Mouse (Mus musculus) forebrain, embryonic 11.5 days (tissue): ENCODE measurements around the gene Srsf10. TPM values are rescaled to one million over a fixed set of nuclear protein-coding genes. Genes with fewer than 3 reads are reported as not detected.

ENCODE experiments used
- ATAC-seq: fragments of 200-750 bp; cut with Nextera tagmentation; replicated peaks from 2 replicates; pipeline ENCODE4 v1.8.0; 2017; ENCODE audit warnings: moderate TSS enrichment; ENCODE audit not compliant: low FRiP score
- DNase-seq: peaks from one replicate; pipeline ENCODE4 v3.0.0-alpha.2; 2017; ENCODE audit warnings: low spot score
- H3K27ac ChIP-seq: fragments of 300-500 bp; sonication (generic); 2 replicates; pipeline ENCODE4 v1.5.1; 2014; ENCODE audit warnings: low read depth, low read length
- H3K27me3 ChIP-seq: fragments of 300-500 bp; sonication (generic); 2 replicates; pipeline ENCODE4 v1.6.1; 2014; ENCODE audit warnings: mild to moderate bottlenecking, low read length, mixed read lengths; ENCODE audit not compliant: control insufficient read depth, insufficient read depth
- H3K36me3 ChIP-seq: fragments of 300-500 bp; sonication (generic); 2 replicates; pipeline ENCODE4 v1.6.1; 2014; ENCODE audit warnings: mild to moderate bottlenecking, low read length, moderate library complexity, mixed read lengths; ENCODE audit not compliant: control insufficient read depth, insufficient read depth
- H3K4me1 ChIP-seq: fragments of 300-500 bp; sonication (generic); replicated peaks from 2 replicates; pipeline ENCODE4 v1.6.1; 2014; ENCODE audit warnings: low read length, mixed read lengths; ENCODE audit not compliant: control insufficient read depth, insufficient read depth
- H3K4me2 ChIP-seq: fragments of 300-500 bp; sonication (generic); 2 replicates; pipeline ENCODE4 v1.6.1; 2014; ENCODE audit warnings: low read depth, mild to moderate bottlenecking, low read length, moderate library complexity, mixed read lengths; ENCODE audit not compliant: severe bottlenecking
- H3K4me3 ChIP-seq: fragments of 300-500 bp; sonication (generic); 2 replicates; pipeline ENCODE4 v1.5.1; 2014; ENCODE audit warnings: low read depth, low read length
- H3K9ac ChIP-seq: fragments of 300-500 bp; sonication (generic); 2 replicates; pipeline ENCODE4 v1.6.1; 2014; ENCODE audit warnings: low read length
- H3K9me3 ChIP-seq: fragments of 300-500 bp; sonication (generic); 2 replicates; pipeline ENCODE4 v1.6.1; 2016; ENCODE audit warnings: low read length, mixed read lengths; ENCODE audit not compliant: control insufficient read depth
- WGBS: fragments of 180-500 bp; shearing (Covaris S2); extraction: QIAGEN DNeasy Blood & Tissue Kit; methylation state at CpG from one replicate; pipeline ENCODE4 v1.1.7; 2014; 5-methylcytosine and 5-hydroxymethylcytosine counted together
- polyA plus RNA-seq: library from polyadenylated mRNA; unstranded; fragments of >200 nt; fragmentation: Nextera tagmentation; extraction: Ambion mirVana; gene quantifications from 2 replicates; pipeline ENCODE4 v1.2.1, GENCODE M21; 2014

Srsf10 gene
- polyA plus RNA-seq = 392 and 452 TPM in 2 replicates

GRCm38 (mm10) chr4:135855536-135856222, at the start of gene Srsf10:
Gene Srsf10, plus strand, starts transcription at chr4:135855747.
- WGBS = under 1% methylated on average over 50 of the region's 67 CpGs
- Histone ChIP-seq H3K9ac (peak within 1 kb of the TSS; percentile 99), H3K9me3 (no peaks in the 10 kb centered on the region), H3K27me3 (no peaks in the 10 kb centered on the region), H3K4me2 (peak within 1 kb of the TSS; percentile 89), H3K27ac (peak within 1 kb of the TSS; percentile 97), H3K4me1 (peaks cover 11% of the 10 kb centered on the region), H3K36me3 (no peaks in the 10 kb centered on the region; the same call in 1 of the 2 replicates), H3K4me3 (peak within 1 kb of the TSS; percentile 71)
- DNase-seq (peak; percentile 100), ATAC-seq (peak; percentile 96)

- WGBS = 84% methylated on average over 7 of the region's 7 CpGs
- DNase-seq (no peak), ATAC-seq (no peak)
- Histone ChIP-seq H3K4me2 (no peak overlapping the region), H3K9me3 (no peaks in the 10 kb centered on the region; the same call in 1 of the 2 replicates), H3K4me3 (no peak overlapping the region), H3K9ac (no peak overlapping the region), H3K4me1 (no peaks in the 10 kb centered on the region), H3K36me3 (no peaks in the 10 kb centered on the region), H3K27me3 (no peaks in the 10 kb centered on the region), H3K27ac (no peak overlapping the region)
Observed at GRCm38 (mm10) chr4:135814896-135815295, 40.7 kb upstream of the Srsf10 start.

- WGBS = 42% methylated on average over 12 of the region's 12 CpGs
Observed at GRCm38 (mm10) chr4:135816905-135817622, 38.5 kb upstream of the Srsf10 start.

GRCm38 (mm10) chr4:135818366-135818765, 37.2 kb upstream of the Srsf10 start:
- H3K27ac ChIP-seq = no peak overlapping the region
- no peak overlapping the region for H3K4me3 ChIP-seq
- no peak overlapping the region for H3K4me2 ChIP-seq
- H3K4me1 ChIP-seq = no peaks in the 10 kb centered on the region
- DNase-seq (no peak), ATAC-seq (no peak)
- no peaks in the 10 kb centered on the region; the same call in 1 of the 2 replicates for H3K9me3 ChIP-seq
- H3K9ac ChIP-seq = no peak overlapping the region
- no peaks in the 10 kb centered on the region for H3K27me3 ChIP-seq
- 84% methylated on average over 3 of the region's 3 CpGs for WGBS
- no peaks in the 10 kb centered on the region for H3K36me3 ChIP-seq

More at GRCm38 (mm10) chr4:135816905-135817622, 38.5 kb upstream of the Srsf10 start:
- H3K27me3 ChIP-seq = no peaks in the 10 kb centered on the region
- no peak for ATAC-seq
- no peaks in the 10 kb centered on the region; the same call in 1 of the 2 replicates for H3K9me3 ChIP-seq
- H3K4me1 ChIP-seq = no peaks in the 10 kb centered on the region
- no peak overlapping the region for H3K27ac ChIP-seq
- no peak overlapping the region for H3K4me2 ChIP-seq
- H3K36me3 ChIP-seq = no peaks in the 10 kb centered on the region
- no peak overlapping the region for H3K9ac ChIP-seq
- DNase-seq = peak; percentile 78
- no peak overlapping the region for H3K4me3 ChIP-seq

- Histone ChIP-seq H3K27me3 (no peaks in the 10 kb centered on the region), H3K27ac (no peak overlapping the region), H3K4me3 (no peak overlapping the region), H3K36me3 (no peaks in the 10 kb centered on the region), H3K4me2 (no peak overlapping the region), H3K9me3 (no peaks in the 10 kb centered on the region), H3K9ac (no peak overlapping the region), H3K4me1 (no peaks in the 10 kb centered on the region)
- no peak for ATAC-seq
- no peak for DNase-seq
- WGBS = 82% methylated on average over 17 of the region's 17 CpGs
Observed at GRCm38 (mm10) chr4:135819826-135820526, 35.6 kb upstream of the Srsf10 start.

DNA sequence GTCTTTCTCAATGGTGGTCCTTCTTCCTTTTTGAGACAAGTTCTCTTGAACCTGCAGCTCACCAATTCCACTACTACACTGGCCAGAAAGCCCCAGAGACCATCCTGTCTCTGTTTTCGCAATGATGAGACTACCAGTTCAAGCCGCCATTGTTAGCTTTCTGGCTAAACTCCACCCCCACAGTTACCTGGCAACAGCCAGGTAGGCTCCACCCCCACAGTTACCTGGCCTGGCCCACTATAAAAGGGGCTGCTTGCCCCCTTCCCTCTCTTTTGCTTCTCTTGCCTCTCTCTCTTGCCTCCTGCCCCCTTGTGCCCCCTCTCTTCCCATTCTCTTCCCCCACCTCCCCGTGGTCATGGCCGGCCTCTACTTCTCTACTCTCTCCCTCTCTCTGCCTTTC, 33.8 kb upstream of the Srsf10 start:
- H3K27me3 ChIP-seq = no peaks in the 10 kb centered on the region
- 86% methylated on average over 4 of the region's 4 CpGs for WGBS
- H3K27ac ChIP-seq = no peak overlapping the region
- H3K4me2 ChIP-seq = no peak overlapping the region
- H3K4me3 ChIP-seq = no peak overlapping the region
- DNase-seq (no peak), ATAC-seq (no peak)
- no peak overlapping the region for H3K9ac ChIP-seq
- no peaks in the 10 kb centered on the region for H3K36me3 ChIP-seq
- no peaks in the 10 kb centered on the region for H3K9me3 ChIP-seq
- no peaks in the 10 kb centered on the region for H3K4me1 ChIP-seq

DNA sequence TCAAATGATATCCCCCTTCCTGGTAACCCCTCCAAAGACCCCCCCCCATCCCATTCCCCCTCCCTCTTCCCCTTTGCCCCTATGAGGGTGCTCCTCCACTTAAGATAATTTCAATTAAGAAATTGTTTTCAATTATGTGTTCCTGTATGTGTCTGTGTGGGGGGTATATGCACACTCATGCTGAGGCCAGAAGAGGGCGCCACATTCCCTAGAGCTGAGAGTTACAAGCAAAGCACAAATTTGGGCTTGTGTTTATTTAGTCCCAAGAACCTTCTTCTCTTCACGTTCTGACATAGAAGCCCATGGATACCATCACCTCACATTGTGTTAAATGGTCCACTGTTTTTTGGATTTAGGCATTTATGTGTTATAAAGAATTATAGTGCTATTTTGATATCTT, 32.2 kb upstream of the Srsf10 start:
- no peaks in the 10 kb centered on the region for H3K9me3 ChIP-seq
- H3K9ac ChIP-seq = no peak overlapping the region
- no peaks in the 10 kb centered on the region for H3K36me3 ChIP-seq
- H3K4me3 ChIP-seq = no peak overlapping the region
- no peak overlapping the region for H3K27ac ChIP-seq
- H3K27me3 ChIP-seq = no peaks in the 10 kb centered on the region
- H3K4me1 ChIP-seq = no peaks in the 10 kb centered on the region
- DNase-seq (no peak), ATAC-seq (no peak)
- WGBS = 75% methylated on average over 2 of the region's 2 CpGs
- H3K4me2 ChIP-seq = no peak overlapping the region

- Histone ChIP-seq H3K4me2 (no peak overlapping the region), H3K9ac (no peak overlapping the region), H3K27ac (no peak overlapping the region), H3K27me3 (no peaks in the 10 kb centered on the region), H3K36me3 (no peaks in the 10 kb centered on the region), H3K9me3 (no peaks in the 10 kb centered on the region), H3K4me1 (peaks cover 2% of the 10 kb centered on the region; the same call in 1 of the 2 replicates), H3K4me3 (no peak overlapping the region)
- no peak for DNase-seq
- WGBS = 49% methylated on average over 8 of the region's 8 CpGs
- ATAC-seq = no peak
Observed at GRCm38 (mm10) chr4:135824254-135824653, 31.3 kb upstream of the Srsf10 start.
